Mouse (Mus musculus) midbrain, embryonic 12.5 days (tissue): Measurements from ENCODE around the gene Kcnip1. TPM values are rescaled to one million over a fixed set of nuclear protein-coding genes. Genes with fewer than 3 reads are reported as not detected.

Experiments used
- ATAC-seq: fragments of 200-750 bp; cut with Nextera tagmentation; 2 replicates; pipeline ENCODE4 v1.8.0; 2017; ENCODE audit warnings: low read depth, moderate TSS enrichment, moderate library complexity; ENCODE audit not compliant: low FRiP score
- H3K27ac ChIP-seq: fragments of 300-500 bp; sonication (generic); replicated peaks from 2 replicates; pipeline ENCODE4 v1.5.1; 2016; ENCODE audit warnings: mild to moderate bottlenecking
- H3K27me3 ChIP-seq: fragments of 300-500 bp; sonication (generic); 2 replicates; pipeline ENCODE4 v1.6.1; 2016; ENCODE audit warnings: mild to moderate bottlenecking
- H3K36me3 ChIP-seq: fragments of 300-500 bp; sonication (generic); 2 replicates; pipeline ENCODE4 v1.6.1; 2016
- H3K4me1 ChIP-seq: fragments of 300-500 bp; sonication (generic); 2 replicates; pipeline ENCODE4 v1.6.1; 2016
- H3K4me2 ChIP-seq: fragments of 300-500 bp; sonication (generic); replicated peaks from 2 replicates; pipeline ENCODE4 v1.6.1; 2016; ENCODE audit warnings: mild to moderate bottlenecking, moderate library complexity
- H3K4me3 ChIP-seq: fragments of 300-500 bp; sonication (generic); 2 replicates; pipeline ENCODE4 v1.5.1; 2016; ENCODE audit warnings: mild to moderate bottlenecking
- H3K9ac ChIP-seq: fragments of 300-500 bp; sonication (generic); replicated peaks from 2 replicates; pipeline ENCODE4 v1.6.1; 2016; ENCODE audit warnings: mild to moderate bottlenecking, moderate library complexity
- H3K9me3 ChIP-seq: fragments of 300-500 bp; sonication (generic); 2 replicates; pipeline ENCODE4 v1.6.1; 2016; ENCODE audit warnings: mild to moderate bottlenecking
- WGBS: fragments of 180-500 bp; shearing (Covaris S2); methylation state at CpG from one replicate; pipeline ENCODE4 v1.1.7; 2016; 5-methylcytosine and 5-hydroxymethylcytosine counted together
- polyA plus RNA-seq: library from polyadenylated mRNA; unstranded; fragments of >200 nt; fragmentation: Nextera tagmentation; extraction: Ambion mirVana; gene quantifications from 2 replicates; pipeline ENCODE4 v1.2.1, GENCODE M21; 2016

The Kcnip1 gene
- polyA plus RNA-seq, 1 experiment from 2014 or later: 15.5 TPM

- no peak for ATAC-seq
- Histone ChIP-seq H3K36me3 (no peaks in the 10 kb centered on the region), H3K9ac (no peak overlapping the region), H3K27me3 (0 out of 2 replicates have a peak, but pooled peaks cover 5% of the 10 kb centered on the region), H3K27ac (no peak overlapping the region), H3K4me3 (no peak overlapping the region), H3K4me2 (no peak overlapping the region), H3K4me1 (no peaks in the 10 kb centered on the region), H3K9me3 (no peaks in the 10 kb centered on the region)
- WGBS: 52% methylated on average over 3 of the region's 3 CpGs
Observed at GRCm38 (mm10) chr11:33607784-33608183, 385.2 kb downstream of the Kcnip1 start.

- 66% methylated on average over 2 of the region's 2 CpGs for WGBS
- ATAC-seq: no peak
- H3K4me2 ChIP-seq: no peak overlapping the region
Observed at GRCm38 (mm10) chr11:33603174-33603573, 389.8 kb downstream of the Kcnip1 start.

DNA sequence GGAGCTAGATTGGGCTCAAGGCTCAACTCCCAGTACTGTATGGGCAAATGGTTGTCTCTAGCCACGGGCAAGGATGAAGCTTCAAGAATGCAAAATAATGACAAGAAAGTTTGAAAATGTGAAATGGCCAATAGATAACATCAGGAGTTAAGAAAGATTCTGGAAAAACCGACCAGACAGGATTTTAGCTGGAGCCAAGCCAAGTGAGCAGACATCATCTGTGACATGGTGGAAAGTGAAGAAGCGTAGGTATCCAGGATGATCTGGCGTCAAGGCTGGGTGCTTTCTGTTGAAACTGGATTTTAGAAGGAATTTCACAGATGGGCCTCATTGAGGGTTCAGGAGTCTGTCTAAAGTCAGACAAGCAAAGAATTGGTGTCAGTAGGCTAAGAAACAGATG is 394.0 kb downstream of the Kcnip1 start, which contains the start of gene D130052B06Rik:
TSS of gene D130052B06Rik (plus strand) at position 317 of the 400 bp plus-strand sequence.
- Histone ChIP-seq H3K4me3 (no peak within 1 kb of the TSS), H3K4me1 (no peaks in the 10 kb centered on the region), H3K27ac (no peak within 1 kb of the TSS), H3K4me2 (no peak within 1 kb of the TSS), H3K27me3 (no peaks in the 10 kb centered on the region), H3K9me3 (no peaks in the 10 kb centered on the region), H3K9ac (no peak within 1 kb of the TSS), H3K36me3 (no peaks in the 10 kb centered on the region)
- no peak for ATAC-seq
- 86% methylated on average over 4 of the region's 4 CpGs for WGBS

More at GRCm38 (mm10) chr11:33603174-33603573, 389.8 kb downstream of the Kcnip1 start:
- Histone ChIP-seq H3K9ac (no peak overlapping the region), H3K9me3 (no peaks in the 10 kb centered on the region), H3K27ac (no peak overlapping the region), H3K36me3 (no peaks in the 10 kb centered on the region), H3K27me3 (no peaks in the 10 kb centered on the region), H3K4me1 (no peaks in the 10 kb centered on the region), H3K4me3 (no peak overlapping the region)

DNA sequence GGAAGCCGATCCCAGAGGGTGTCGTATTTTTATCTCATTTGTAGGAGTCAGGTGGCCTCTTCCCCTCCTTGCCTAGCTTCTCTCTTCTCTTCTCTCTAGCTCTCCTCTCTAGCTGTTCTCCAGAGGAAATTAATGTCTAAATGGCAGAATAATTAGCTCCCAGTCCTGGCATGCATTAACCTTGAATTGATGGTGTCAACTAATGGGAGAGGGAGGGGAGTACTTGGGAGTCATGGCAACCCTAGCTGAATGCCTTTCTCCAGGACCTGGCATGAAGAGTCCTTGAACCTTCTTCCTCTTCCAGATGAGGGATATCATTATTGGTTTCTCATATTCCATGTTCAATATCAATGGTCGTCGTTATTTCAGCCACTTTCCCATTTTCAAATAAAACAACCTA is 396.3 kb downstream of the Kcnip1 start:
- 75% methylated on average over 4 of the region's 4 CpGs for WGBS
- Histone ChIP-seq H3K4me1 (no peaks in the 10 kb centered on the region), H3K9me3 (no peaks in the 10 kb centered on the region), H3K4me2 (no peak overlapping the region), H3K9ac (no peak overlapping the region), H3K27ac (no peak overlapping the region), H3K36me3 (no peaks in the 10 kb centered on the region), H3K4me3 (no peak overlapping the region), H3K27me3 (no peaks in the 10 kb centered on the region)
- no peak for ATAC-seq

DNA sequence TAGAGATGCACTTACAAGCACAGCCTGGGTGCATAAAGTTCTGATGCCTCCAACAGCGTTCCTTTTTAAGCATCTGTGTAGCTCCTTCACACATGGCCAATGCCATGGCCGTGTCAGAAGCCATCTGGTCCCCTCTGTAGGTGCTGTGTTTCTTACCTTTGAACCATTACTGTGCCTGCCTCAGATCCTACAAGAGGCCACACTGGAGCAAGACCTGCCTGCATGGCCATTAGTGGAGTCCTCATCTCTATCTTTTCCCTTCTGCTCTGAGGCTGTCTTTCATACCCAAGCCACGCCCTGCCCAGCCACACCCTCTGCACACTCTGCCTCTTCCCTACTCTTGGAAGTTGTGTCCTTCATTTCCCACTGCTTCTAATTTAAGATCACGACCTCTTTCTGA is 400.1 kb downstream of the Kcnip1 start:
- Histone ChIP-seq H3K27me3 (no peaks in the 10 kb centered on the region), H3K4me2 (no peak overlapping the region), H3K9ac (no peak overlapping the region), H3K4me3 (no peak overlapping the region), H3K4me1 (no peaks in the 10 kb centered on the region), H3K9me3 (no peaks in the 10 kb centered on the region), H3K36me3 (no peaks in the 10 kb centered on the region), H3K27ac (no peak overlapping the region)
- 85% methylated on average over 4 of the region's 4 CpGs for WGBS
- ATAC-seq: no peak

GRCm38 (mm10) chr11:33590771-33591170 is 402.2 kb downstream of the Kcnip1 start:
- no peak for ATAC-seq
- 90% methylated on average over 3 of the region's 3 CpGs for WGBS
- no peaks in the 10 kb centered on the region for H3K4me1 ChIP-seq
- no peaks in the 10 kb centered on the region for H3K9me3 ChIP-seq
- no peak overlapping the region for H3K27ac ChIP-seq
- no peaks in the 10 kb centered on the region for H3K27me3 ChIP-seq
- no peaks in the 10 kb centered on the region for H3K36me3 ChIP-seq
- no peak overlapping the region for H3K4me2 ChIP-seq
- H3K9ac ChIP-seq: no peak overlapping the region
- no peak overlapping the region for H3K4me3 ChIP-seq

DNA sequence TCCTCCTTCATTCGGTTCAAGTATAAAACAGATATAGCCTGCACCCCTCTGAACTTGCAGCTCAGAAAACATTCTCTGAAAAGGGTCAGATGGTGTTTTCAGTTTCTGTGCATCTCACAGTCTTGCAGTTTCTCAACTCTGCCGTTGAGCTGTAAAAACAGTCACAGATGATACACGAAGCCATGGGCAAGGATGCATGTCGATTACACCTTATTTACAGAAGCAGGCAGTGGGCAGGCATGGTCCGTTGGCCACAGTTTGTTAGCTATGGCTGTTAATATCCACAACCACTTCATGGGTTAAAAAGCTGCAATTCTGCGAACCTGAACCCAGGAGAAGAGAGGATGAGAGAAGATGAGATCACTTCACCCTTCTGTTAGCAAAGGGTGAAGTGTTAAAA is 406.3 kb downstream of the Kcnip1 start:
- Histone ChIP-seq H3K9ac (no peak overlapping the region), H3K36me3 (no peaks in the 10 kb centered on the region), H3K9me3 (no peaks in the 10 kb centered on the region), H3K4me1 (no peaks in the 10 kb centered on the region), H3K27me3 (no peaks in the 10 kb centered on the region), H3K4me3 (no peak overlapping the region), H3K27ac (no peak overlapping the region), H3K4me2 (no peak overlapping the region)
- no peak for ATAC-seq
- WGBS: 84% methylated on average over 6 of the region's 6 CpGs

DNA sequence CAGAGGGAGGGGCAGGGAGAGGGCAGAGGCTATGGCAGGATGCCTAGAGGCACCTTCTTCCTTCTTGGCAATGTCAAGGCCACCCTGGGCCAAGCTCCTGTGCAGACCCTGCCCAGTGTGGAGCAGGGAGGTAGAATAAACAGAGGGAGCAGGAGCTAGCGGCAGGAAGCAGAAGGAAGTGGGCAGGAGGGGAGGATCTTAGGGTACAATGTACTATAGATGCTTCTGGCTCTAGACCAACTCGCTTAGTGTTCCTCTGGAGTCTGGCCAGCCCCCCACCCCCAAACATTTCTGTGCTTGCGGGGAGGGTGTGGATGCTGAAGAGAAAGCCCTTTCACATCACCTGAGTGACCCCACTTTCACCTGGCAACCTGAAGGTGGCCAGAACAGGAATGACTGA is 413.3 kb downstream of the Kcnip1 start:
- Histone ChIP-seq H3K4me3 (no peak overlapping the region), H3K4me1 (no peaks in the 10 kb centered on the region), H3K36me3 (no peaks in the 10 kb centered on the region), H3K9ac (no peak overlapping the region), H3K4me2 (no peak overlapping the region), H3K9me3 (no peaks in the 10 kb centered on the region), H3K27ac (no peak overlapping the region), H3K27me3 (no peaks in the 10 kb centered on the region)
- no peak for ATAC-seq
- WGBS: 65% methylated on average over 3 of the region's 3 CpGs

Other genes with a start within 250 kb of the Kcnip1 start
- 0.05 TPM in 1 of 2 replicates, not detected in the other for gene Kcnmb1, start 30.1 kb downstream of the Kcnip1 start, polyA plus RNA-seq
- gene Lcp2, start 53.8 kb upstream of the Kcnip1 start, polyA plus RNA-seq: 1.1 and 1.7 TPM in 2 replicates
- gene 4930469K13Rik, start 105.4 kb upstream of the Kcnip1 start, polyA plus RNA-seq: not detected in 2 replicates
- not detected in 2 replicates for gene Foxi1, start 214.9 kb upstream of the Kcnip1 start, polyA plus RNA-seq